Mouse (Mus musculus): ENCODE data around the gene Olfr1417. TPM values are rescaled to one million over a fixed set of nuclear protein-coding genes. Genes with fewer than 3 reads are reported as not detected.

Gene Olfr1417
- polyA plus RNA-seq, 1 experiment = not detected

DNA sequence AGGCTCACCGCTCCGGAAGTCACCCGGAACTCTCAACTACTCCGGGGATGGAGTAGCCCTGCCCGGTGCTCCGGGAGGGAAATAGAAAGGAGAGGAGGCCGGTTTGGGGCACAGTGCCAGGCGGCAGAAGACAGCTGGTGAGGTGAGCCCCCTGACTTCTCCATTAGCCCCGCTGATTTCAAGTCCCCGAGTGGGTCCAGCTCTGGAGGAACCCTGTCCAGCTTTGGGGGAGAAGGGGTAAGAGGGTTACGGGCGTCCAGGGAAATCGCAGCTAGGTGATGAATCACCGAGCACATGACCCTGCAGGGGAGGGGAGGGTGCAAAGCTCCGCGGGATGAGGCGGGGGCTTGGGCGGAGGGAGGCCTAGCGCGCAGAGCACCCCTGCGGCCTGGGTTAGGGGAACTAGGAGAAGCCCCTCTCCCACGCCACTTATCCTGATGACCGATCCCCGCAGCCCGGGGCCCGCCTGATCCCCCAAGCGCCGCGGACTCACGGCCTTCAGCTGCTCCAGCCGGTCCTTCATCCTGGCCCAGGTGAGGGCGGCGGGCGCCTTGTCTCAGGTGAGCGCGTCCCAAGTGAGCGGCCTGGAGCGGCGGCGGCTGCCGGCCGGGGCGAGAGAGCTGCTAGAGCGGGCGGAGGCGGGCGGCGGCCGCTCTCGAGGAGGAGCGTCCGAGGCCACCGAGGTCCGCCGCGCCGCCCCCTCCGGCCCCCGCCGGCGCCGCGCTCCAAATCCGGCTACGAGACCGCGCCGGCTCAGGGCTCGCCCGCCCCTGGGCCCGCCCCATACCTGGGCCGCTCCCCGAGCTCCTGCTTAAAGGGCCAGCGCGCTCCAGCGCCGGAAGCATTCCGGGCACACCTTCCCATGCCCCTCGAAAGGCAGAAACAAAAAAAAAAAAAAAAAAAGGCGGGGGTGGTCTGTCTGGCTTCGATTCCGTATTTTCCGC, 20.5 kb downstream of the Olfr1417 start:
- Histone ChIP-seq H3K36me3 (ENCODE audit: control insufficient read depth, insufficient read depth, low read length) (no peaks in the 10 kb centered on the region), H3K4me3 (ENCODE audit: insufficient read depth, low read depth, low read length) (peak overlapping the region; percentile 59), H3K4me1 (ENCODE audit: control insufficient read depth, insufficient read depth, low read length) (peaks cover 22% of the 10 kb centered on the region), H3K27me3 (replicated peaks; ENCODE audit: control insufficient read depth, insufficient read depth, low read length) (no peaks in the 10 kb centered on the region), H3K27ac (ENCODE audit: insufficient read depth, low read depth, low read length) (peak overlapping the region; percentile 71)
- DNase-seq = peak; percentile 89
- no peak for TF ChIP-seq CTCF (conservative IDR thresholded peaks at IDR 0.05; ENCODE audit: insufficient read depth, insufficient read length, low read depth, low read length)
- TF ChIP-seq POLR2A (IDR thresholded peaks at IDR 0.05; ENCODE audit: low read depth, low read length) = no peak
- WGBS = under 1% methylated on average over 77 of the region's 83 CpGs

DNA sequence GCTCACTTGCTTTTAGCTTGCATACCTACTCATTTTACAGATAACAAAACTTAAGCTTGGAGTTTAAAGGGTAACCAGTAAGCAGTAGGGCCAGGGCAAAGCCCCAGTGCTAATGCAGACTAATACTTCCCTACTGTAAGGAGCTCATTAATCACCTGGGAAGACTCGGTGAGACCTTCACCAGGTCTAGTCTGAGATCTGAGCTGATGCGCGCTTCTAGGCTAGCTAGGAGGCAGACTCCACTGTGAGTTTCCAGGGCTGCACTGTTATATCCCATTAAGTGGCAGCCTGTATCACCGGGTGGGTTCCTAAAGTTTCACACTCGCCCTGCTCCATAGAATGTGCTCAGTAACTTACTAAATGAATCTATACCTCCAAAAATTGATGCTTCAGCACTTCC, 21.4 kb downstream of the Olfr1417 start:
- 26% methylated on average over 5 of the region's 5 CpGs for WGBS
- TF ChIP-seq CTCF (conservative IDR thresholded peaks at IDR 0.05; ENCODE audit: insufficient read depth, insufficient read length, low read depth, low read length) (no peak), POLR2A (IDR thresholded peaks at IDR 0.05; ENCODE audit: low read depth, low read length) (no peak)
- peak overlapping the region; percentile 59 for H3K4me3 ChIP-seq (ENCODE audit: insufficient read depth, low read depth, low read length)
- no peaks in the 10 kb centered on the region for H3K27me3 ChIP-seq (replicated peaks; ENCODE audit: control insufficient read depth, insufficient read depth, low read length)
- H3K4me1 ChIP-seq (ENCODE audit: control insufficient read depth, insufficient read depth, low read length) = peaks cover 28% of the 10 kb centered on the region
- no peaks in the 10 kb centered on the region for H3K36me3 ChIP-seq (ENCODE audit: control insufficient read depth, insufficient read depth, low read length)
- no peak for DNase-seq
- peak overlapping the region; percentile 57 for H3K27ac ChIP-seq (ENCODE audit: insufficient read depth, low read depth, low read length)

DNA sequence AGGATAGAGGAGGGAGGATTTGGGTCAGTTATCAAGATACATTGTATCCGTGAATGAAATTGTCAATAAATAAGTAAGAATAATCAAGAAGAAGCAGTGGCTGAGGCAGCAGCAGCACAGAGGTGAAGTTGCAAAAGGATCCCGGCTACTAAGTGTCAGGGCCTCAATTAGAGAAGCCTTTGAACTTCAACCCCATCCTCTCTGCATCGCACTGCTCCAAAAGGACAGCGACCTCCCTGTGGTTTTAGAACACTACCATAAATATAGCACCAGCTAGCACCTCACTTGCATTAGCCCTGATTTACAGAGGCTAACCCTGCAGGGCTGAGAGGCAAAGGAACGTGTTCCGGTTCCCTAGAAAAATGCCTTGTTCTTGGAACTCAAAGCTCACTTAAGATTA, 22.3 kb downstream of the Olfr1417 start:
- peak overlapping the region; percentile 57 for H3K27ac ChIP-seq (ENCODE audit: insufficient read depth, low read depth, low read length)
- WGBS = 42% methylated on average over 6 of the region's 6 CpGs
- H3K27me3 ChIP-seq (replicated peaks; ENCODE audit: control insufficient read depth, insufficient read depth, low read length) = no peaks in the 10 kb centered on the region
- no peak overlapping the region for H3K4me3 ChIP-seq (ENCODE audit: insufficient read depth, low read depth, low read length)
- no peak for TF ChIP-seq POLR2A (IDR thresholded peaks at IDR 0.05; ENCODE audit: low read depth, low read length)
- no peak for TF ChIP-seq CTCF (conservative IDR thresholded peaks at IDR 0.05; ENCODE audit: insufficient read depth, insufficient read length, low read depth, low read length)
- H3K4me1 ChIP-seq (ENCODE audit: control insufficient read depth, insufficient read depth, low read length) = peaks cover 33% of the 10 kb centered on the region
- peak; percentile 70 for DNase-seq
- no peaks in the 10 kb centered on the region for H3K36me3 ChIP-seq (ENCODE audit: control insufficient read depth, insufficient read depth, low read length)

DNA sequence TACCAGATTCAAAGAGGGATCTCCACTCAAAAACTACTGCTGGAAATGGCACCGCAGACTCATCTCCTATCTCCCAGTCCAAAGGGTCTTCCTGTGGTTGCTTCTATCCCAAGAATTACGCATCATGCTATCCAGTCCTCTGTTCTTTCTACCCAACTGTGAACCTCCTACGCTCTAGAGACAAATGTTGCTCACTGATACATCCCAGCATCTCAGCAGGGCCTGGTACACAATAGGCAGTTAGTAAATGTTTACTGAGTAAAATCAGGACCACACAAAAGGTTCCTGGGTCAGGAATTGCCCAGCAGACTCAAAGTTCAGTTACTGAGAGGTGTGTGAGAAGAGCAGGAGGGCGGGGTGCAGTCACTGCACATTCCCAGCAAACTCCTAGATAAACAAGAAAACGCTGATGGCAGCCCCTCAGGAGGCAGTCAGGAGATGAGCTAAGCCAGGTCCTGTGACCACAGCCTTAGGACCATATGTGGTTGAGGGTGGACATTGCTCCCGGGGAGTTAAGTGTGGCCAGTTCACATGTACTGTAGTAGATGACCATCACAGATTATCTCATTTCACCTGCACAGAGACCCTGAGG, 24.2 kb downstream of the Olfr1417 start:
- Histone ChIP-seq H3K27ac (ENCODE audit: insufficient read depth, low read depth, low read length) (peak overlapping the region; percentile 57), H3K4me3 (ENCODE audit: insufficient read depth, low read depth, low read length) (no peak overlapping the region), H3K27me3 (replicated peaks; ENCODE audit: control insufficient read depth, insufficient read depth, low read length) (no peaks in the 10 kb centered on the region), H3K36me3 (ENCODE audit: control insufficient read depth, insufficient read depth, low read length) (no peaks in the 10 kb centered on the region), H3K4me1 (ENCODE audit: control insufficient read depth, insufficient read depth, low read length) (peaks cover 35% of the 10 kb centered on the region)
- WGBS = 60% methylated on average over 6 of the region's 6 CpGs
- DNase-seq = peak; percentile 90
- no peak for TF ChIP-seq CTCF (conservative IDR thresholded peaks at IDR 0.05; ENCODE audit: insufficient read depth, insufficient read length, low read depth, low read length)
- no peak for TF ChIP-seq POLR2A (IDR thresholded peaks at IDR 0.05; ENCODE audit: low read depth, low read length)

DNA sequence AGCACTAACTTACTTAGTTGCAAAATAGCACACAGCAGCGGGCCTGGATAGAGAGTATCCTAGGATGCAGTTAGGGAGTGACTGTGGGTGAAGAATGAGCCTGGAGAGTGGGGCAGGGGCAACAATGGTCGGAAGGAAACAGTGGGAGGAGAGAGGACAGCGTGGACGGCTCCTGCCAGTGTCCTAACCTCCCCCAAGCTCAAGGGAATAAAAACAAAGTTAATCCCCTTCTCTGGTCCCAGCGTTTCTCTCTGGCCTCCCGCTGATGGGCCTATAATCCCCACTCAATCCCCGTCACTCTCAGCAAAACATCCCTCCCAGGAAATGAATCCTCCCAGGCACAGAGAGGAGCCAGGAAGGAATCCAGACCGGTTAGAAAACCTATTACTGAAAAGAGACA, 25.4 kb downstream of the Olfr1417 start:
- 39% methylated on average over 8 of the region's 8 CpGs for WGBS
- no peaks in the 10 kb centered on the region for H3K36me3 ChIP-seq (ENCODE audit: control insufficient read depth, insufficient read depth, low read length)
- peaks cover 33% of the 10 kb centered on the region for H3K4me1 ChIP-seq (ENCODE audit: control insufficient read depth, insufficient read depth, low read length)
- H3K27ac ChIP-seq (ENCODE audit: insufficient read depth, low read depth, low read length) = peak overlapping the region; percentile 86
- DNase-seq = peak; percentile 41
- no peak overlapping the region; the same call in 1 of the 2 replicates for H3K4me3 ChIP-seq (ENCODE audit: insufficient read depth, low read depth, low read length)
- TF ChIP-seq CTCF (conservative IDR thresholded peaks at IDR 0.05; ENCODE audit: insufficient read depth, insufficient read length, low read depth, low read length) (no peak), POLR2A (IDR thresholded peaks at IDR 0.05; ENCODE audit: low read depth, low read length) (no peak)
- H3K27me3 ChIP-seq (replicated peaks; ENCODE audit: control insufficient read depth, insufficient read depth, low read length) = no peaks in the 10 kb centered on the region

DNA sequence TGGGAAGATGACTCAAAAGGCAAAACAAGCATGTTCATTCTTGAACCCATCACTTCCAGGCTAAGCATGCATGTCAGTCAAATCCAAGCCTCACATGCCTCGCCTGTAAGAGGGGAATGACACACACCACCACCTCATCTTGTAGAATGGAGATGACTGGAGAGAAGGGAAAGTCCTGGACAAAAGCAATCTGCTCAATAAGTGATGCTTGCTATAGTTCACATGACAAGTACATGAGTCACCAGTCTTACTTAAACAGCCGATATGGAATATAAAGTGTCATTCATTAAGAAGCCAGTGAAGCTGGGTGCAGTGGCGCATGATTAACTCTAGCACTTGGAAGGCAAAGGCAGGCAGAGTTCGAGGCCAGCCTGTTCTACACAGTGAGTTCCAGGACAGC, 25.9 kb downstream of the Olfr1417 start:
- Histone ChIP-seq H3K27ac (ENCODE audit: insufficient read depth, low read depth, low read length) (no peak overlapping the region), H3K4me1 (ENCODE audit: control insufficient read depth, insufficient read depth, low read length) (peaks cover 33% of the 10 kb centered on the region)
- DNase-seq = no peak

More for the DNA sequence above, 25.9 kb downstream of the Olfr1417 start:
- Histone ChIP-seq H3K36me3 (ENCODE audit: control insufficient read depth, insufficient read depth, low read length) (no peaks in the 10 kb centered on the region), H3K4me3 (ENCODE audit: insufficient read depth, low read depth, low read length) (no peak overlapping the region), H3K27me3 (replicated peaks; ENCODE audit: control insufficient read depth, insufficient read depth, low read length) (no peaks in the 10 kb centered on the region)
- TF ChIP-seq CTCF (conservative IDR thresholded peaks at IDR 0.05; ENCODE audit: insufficient read depth, insufficient read length, low read depth, low read length) = no peak
- TF ChIP-seq POLR2A (IDR thresholded peaks at IDR 0.05; ENCODE audit: low read depth, low read length) = no peak
- WGBS = 62% methylated on average over 4 of the region's 4 CpGs

Data from kidney, adult 2 months (tissue).